Mouse (Mus musculus) T-cell, adult 2 months (primary cell): ENCODE data around the gene Pmfbp1.

ENCODE experiments used
- DNase-seq: peaks from one replicate; pipeline ENCODE4 v3.0.0; 2022; ENCODE audit warnings: low spot score

Pmfbp1 gene

GRCm38 (mm10) chr8:109591367-109591766 is 97.5 kb downstream of the Pmfbp1 start:
- no peak for DNase-seq

GRCm38 (mm10) chr8:109592164-109592563 is 98.3 kb downstream of the Pmfbp1 start:
- no peak for DNase-seq
